Mouse (Mus musculus): ENCODE measurements at regions not wholly inside any gene's neighbourhood (a gene's known extent, or its start where the extent isn't known, plus 50 kb on each side); places are given as distances from the start of the nearest gene placed in this dataset.

DNA sequence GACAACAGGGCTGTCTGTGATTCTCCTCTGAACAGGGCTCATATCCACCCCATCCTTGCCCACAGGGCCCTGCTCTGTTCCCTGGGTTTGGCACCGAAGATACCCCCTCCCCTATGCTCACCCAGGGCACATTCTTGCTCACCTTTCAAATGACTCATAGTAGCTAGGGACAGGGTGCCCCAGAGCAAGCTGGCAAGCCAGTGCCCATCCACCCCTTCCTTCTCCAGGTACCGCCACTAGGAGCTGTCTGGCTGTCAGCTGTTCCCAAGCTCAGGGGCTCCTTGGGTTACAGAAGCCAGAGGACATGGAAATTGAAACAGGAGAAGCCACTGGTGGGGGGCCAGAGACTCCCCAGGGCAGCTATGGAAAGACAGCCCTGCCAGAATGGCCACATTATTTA lies 216.4 kb downstream of the Ly86 start:
- no peak overlapping the region for H3K4me3 ChIP-seq (ENCODE audit: low read length)
- ATAC-seq (ENCODE audit: low FRiP score, low TSS enrichment), result no peak; the same call in 1 of the 2 replicates
- no peaks in the 10 kb centered on the region for H3K27me3 ChIP-seq (ENCODE audit: control insufficient read depth, insufficient read depth, low read length)
- WGBS, result 32% methylated on average over 2 of the region's 2 CpGs
- peaks cover 25% of the 10 kb centered on the region for H3K4me1 ChIP-seq (ENCODE audit: control insufficient read depth, insufficient read depth, low read length)
- H3K9me3 ChIP-seq (ENCODE audit: control insufficient read depth, low read length), result no peaks in the 10 kb centered on the region
- H3K27ac ChIP-seq (ENCODE audit: low read depth, low read length), result no peak overlapping the region
- H3K9ac ChIP-seq (ENCODE audit: low read depth, low read length), result no peak overlapping the region
- H3K36me3 ChIP-seq (ENCODE audit: control insufficient read depth, insufficient read depth, low read length), result no peaks in the 10 kb centered on the region
- H3K4me2 ChIP-seq (replicated peaks; ENCODE audit: low read depth, low read length), result no peak overlapping the region

- Histone ChIP-seq H3K4me3 (ENCODE audit: low read length) (no peak overlapping the region), H3K9me3 (ENCODE audit: control insufficient read depth, low read length) (no peaks in the 10 kb centered on the region), H3K4me2 (replicated peaks; ENCODE audit: low read depth, low read length) (no peak overlapping the region), H3K9ac (ENCODE audit: low read depth, low read length) (no peak overlapping the region), H3K36me3 (ENCODE audit: control insufficient read depth, insufficient read depth, low read length) (no peaks in the 10 kb centered on the region), H3K27me3 (ENCODE audit: control insufficient read depth, insufficient read depth, low read length) (no peaks in the 10 kb centered on the region), H3K27ac (ENCODE audit: low read depth, low read length) (no peak overlapping the region), H3K4me1 (ENCODE audit: control insufficient read depth, insufficient read depth, low read length) (peaks cover 25% of the 10 kb centered on the region)
- WGBS, result 40% methylated on average over 9 of the region's 9 CpGs
- ATAC-seq (ENCODE audit: low FRiP score, low TSS enrichment), result no peak
Observed at GRCm38 (mm10) chr13:37562141-37562540, 216.1 kb upstream of the Rreb1 start.

DNA sequence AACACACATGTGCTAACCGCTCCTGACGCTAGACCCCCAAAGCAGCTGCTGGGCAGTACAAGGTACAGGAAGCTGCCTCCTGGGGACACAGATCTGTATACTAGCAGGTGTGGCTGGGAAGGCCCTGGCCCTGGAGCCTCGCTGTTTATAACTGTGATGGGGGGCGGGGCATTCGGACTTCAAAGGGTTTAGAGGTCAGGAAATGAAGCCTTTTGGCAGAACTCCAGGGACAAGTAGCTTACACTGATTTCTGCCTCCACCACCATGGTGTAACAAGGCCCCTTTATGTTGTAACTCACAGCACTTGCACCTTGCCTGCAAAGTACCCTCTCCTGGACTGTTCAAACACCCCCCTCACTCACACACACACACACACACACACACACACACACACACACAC lies 215.5 kb upstream of the Rreb1 start:
- Histone ChIP-seq H3K9me3 (ENCODE audit: control insufficient read depth, low read length) (no peaks in the 10 kb centered on the region), H3K4me1 (ENCODE audit: control insufficient read depth, insufficient read depth, low read length) (peaks cover 25% of the 10 kb centered on the region), H3K27me3 (ENCODE audit: control insufficient read depth, insufficient read depth, low read length) (no peaks in the 10 kb centered on the region), H3K4me3 (ENCODE audit: low read length) (no peak overlapping the region), H3K36me3 (ENCODE audit: control insufficient read depth, insufficient read depth, low read length) (no peaks in the 10 kb centered on the region), H3K4me2 (replicated peaks; ENCODE audit: low read depth, low read length) (no peak overlapping the region), H3K27ac (ENCODE audit: low read depth, low read length) (no peak overlapping the region), H3K9ac (ENCODE audit: low read depth, low read length) (no peak overlapping the region)
- WGBS, result 12% methylated on average over 5 of the region's 5 CpGs
- ATAC-seq (ENCODE audit: low FRiP score, low TSS enrichment), result peak; percentile 73

- 70% methylated on average over 3 of the region's 3 CpGs for WGBS
- no peaks in the 10 kb centered on the region for H3K27me3 ChIP-seq (ENCODE audit: control insufficient read depth, insufficient read depth, low read length)
Observed at GRCm38 (mm10) chr13:37569051-37569450, 209.1 kb upstream of the Rreb1 start.

DNA sequence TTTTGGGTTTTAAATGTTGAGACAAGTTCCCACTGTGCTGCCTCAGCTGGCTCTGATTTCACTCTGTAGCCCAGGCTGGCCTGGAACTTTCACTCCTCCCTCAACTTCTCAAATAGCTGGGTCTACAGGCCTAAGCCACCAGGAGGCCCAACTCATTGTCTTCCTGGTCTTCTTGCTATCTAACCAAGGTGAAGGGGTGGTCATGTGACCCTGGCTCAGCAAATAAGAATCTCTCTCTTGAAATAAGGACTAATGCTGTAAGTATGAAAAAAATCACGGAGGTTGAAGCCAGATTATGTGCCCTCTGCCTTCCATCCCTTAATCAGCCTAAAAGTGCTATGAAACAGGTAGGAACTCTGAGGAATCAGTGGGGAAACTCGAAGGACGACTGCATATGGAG lies 208.7 kb upstream of the Rreb1 start:
- Histone ChIP-seq H3K36me3 (ENCODE audit: control insufficient read depth, insufficient read depth, low read length) (no peaks in the 10 kb centered on the region), H3K9me3 (ENCODE audit: control insufficient read depth, low read length) (no peaks in the 10 kb centered on the region), H3K9ac (ENCODE audit: low read depth, low read length) (no peak overlapping the region), H3K4me3 (ENCODE audit: low read length) (no peak overlapping the region), H3K4me2 (replicated peaks; ENCODE audit: low read depth, low read length) (no peak overlapping the region), H3K27ac (ENCODE audit: low read depth, low read length) (no peak overlapping the region), H3K4me1 (ENCODE audit: control insufficient read depth, insufficient read depth, low read length) (no peaks in the 10 kb centered on the region), H3K27me3 (ENCODE audit: control insufficient read depth, insufficient read depth, low read length) (no peaks in the 10 kb centered on the region)
- ATAC-seq (ENCODE audit: low FRiP score, low TSS enrichment), result no peak
- WGBS, result 86% methylated on average over 3 of the region's 3 CpGs

More at GRCm38 (mm10) chr13:37569051-37569450, 209.1 kb upstream of the Rreb1 start:
- Histone ChIP-seq H3K27ac (ENCODE audit: low read depth, low read length) (no peak overlapping the region), H3K36me3 (ENCODE audit: control insufficient read depth, insufficient read depth, low read length) (no peaks in the 10 kb centered on the region), H3K4me3 (ENCODE audit: low read length) (no peak overlapping the region), H3K4me1 (ENCODE audit: control insufficient read depth, insufficient read depth, low read length) (no peaks in the 10 kb centered on the region), H3K9me3 (ENCODE audit: control insufficient read depth, low read length) (no peaks in the 10 kb centered on the region), H3K9ac (ENCODE audit: low read depth, low read length) (no peak overlapping the region), H3K4me2 (replicated peaks; ENCODE audit: low read depth, low read length) (no peak overlapping the region)
- no peak for ATAC-seq (ENCODE audit: low FRiP score, low TSS enrichment)

DNA sequence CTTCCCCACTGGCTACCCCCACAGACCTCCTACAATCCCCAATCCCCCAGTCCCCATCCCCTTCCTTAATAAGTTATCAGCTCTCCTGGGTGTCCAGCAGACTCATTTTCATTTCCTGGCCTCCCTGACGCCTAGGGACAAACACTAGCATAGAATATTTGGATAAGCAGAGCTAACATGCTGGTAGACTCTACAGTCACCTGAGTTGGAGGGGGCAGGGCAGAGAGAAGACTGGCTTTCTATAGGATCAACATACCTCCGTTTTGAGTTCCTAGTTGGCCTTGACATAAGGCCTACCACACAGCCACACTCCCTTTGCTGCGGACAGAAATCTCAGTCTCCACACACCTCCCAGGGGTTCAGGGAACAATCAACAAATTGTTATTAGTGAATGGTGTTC lies 205.2 kb upstream of the Rreb1 start:
- no peak overlapping the region for H3K4me2 ChIP-seq (replicated peaks; ENCODE audit: low read depth, low read length)
- H3K36me3 ChIP-seq (ENCODE audit: control insufficient read depth, insufficient read depth, low read length), result no peaks in the 10 kb centered on the region
- H3K27ac ChIP-seq (ENCODE audit: low read depth, low read length), result no peak overlapping the region
- no peaks in the 10 kb centered on the region for H3K9me3 ChIP-seq (ENCODE audit: control insufficient read depth, low read length)
- no peak overlapping the region for H3K4me3 ChIP-seq (ENCODE audit: low read length)
- 77% methylated on average over 3 of the region's 3 CpGs for WGBS
- no peaks in the 10 kb centered on the region for H3K4me1 ChIP-seq (ENCODE audit: control insufficient read depth, insufficient read depth, low read length)
- H3K9ac ChIP-seq (ENCODE audit: low read depth, low read length), result no peak overlapping the region
- ATAC-seq (ENCODE audit: low FRiP score, low TSS enrichment), result no peak
- H3K27me3 ChIP-seq (ENCODE audit: control insufficient read depth, insufficient read depth, low read length), result no peaks in the 10 kb centered on the region

DNA sequence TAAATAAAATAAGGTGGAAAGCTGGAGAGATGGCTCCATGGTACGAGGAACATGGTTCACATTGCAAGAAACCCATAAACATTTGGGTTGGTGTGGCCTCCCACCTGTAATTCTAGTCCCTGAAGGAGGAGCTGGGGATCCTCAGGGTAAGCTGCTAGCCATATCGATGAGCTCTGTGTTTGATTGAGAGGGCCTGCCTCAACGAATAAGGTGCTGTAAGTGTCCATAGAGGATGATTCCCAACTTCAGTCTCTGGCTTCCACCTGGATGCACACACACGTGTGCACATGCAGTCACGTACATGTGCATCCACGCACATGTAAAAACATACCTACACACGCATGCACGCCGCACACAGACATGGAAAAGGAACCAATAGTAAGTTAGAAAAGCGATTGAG lies 199.0 kb upstream of the Rreb1 start:
- no peak for ATAC-seq (ENCODE audit: low FRiP score, low TSS enrichment)
- no peak overlapping the region for H3K27ac ChIP-seq (ENCODE audit: low read depth, low read length)
- 83% methylated on average over 10 of the region's 10 CpGs for WGBS

DNA sequence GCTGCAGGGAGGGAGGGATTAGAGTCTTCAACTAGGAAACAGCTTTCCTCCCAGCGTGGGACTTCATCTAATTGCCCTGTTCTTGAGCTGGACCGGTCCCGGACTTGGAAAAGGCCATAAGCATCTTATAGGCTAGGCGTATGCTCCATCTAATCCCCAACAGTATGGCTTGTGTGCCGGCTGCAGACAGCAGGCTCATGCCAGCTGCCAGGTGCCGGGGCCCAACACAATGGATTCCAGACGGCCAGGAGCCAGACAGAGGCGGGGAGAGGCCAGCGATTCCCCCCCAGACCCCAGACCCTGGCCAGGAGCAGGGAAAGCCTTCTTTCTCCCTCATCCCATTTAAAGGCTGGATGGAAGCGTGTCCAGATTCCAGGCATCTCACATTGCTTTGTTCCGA lies 198.4 kb upstream of the Rreb1 start:
- no peaks in the 10 kb centered on the region for H3K36me3 ChIP-seq (ENCODE audit: control insufficient read depth, insufficient read depth, low read length)
- H3K4me3 ChIP-seq (ENCODE audit: low read length), result no peak overlapping the region
- H3K27me3 ChIP-seq (ENCODE audit: control insufficient read depth, insufficient read depth, low read length), result no peaks in the 10 kb centered on the region
- 46% methylated on average over 11 of the region's 11 CpGs for WGBS
- H3K4me1 ChIP-seq (ENCODE audit: control insufficient read depth, insufficient read depth, low read length), result no peaks in the 10 kb centered on the region
- no peak overlapping the region for H3K9ac ChIP-seq (ENCODE audit: low read depth, low read length)
- H3K4me2 ChIP-seq (replicated peaks; ENCODE audit: low read depth, low read length), result no peak overlapping the region
- no peak overlapping the region for H3K27ac ChIP-seq (ENCODE audit: low read depth, low read length)
- ATAC-seq (ENCODE audit: low FRiP score, low TSS enrichment), result no peak
- H3K9me3 ChIP-seq (ENCODE audit: control insufficient read depth, low read length), result no peaks in the 10 kb centered on the region

More for the DNA sequence above, 199.0 kb upstream of the Rreb1 start:
- H3K27me3 ChIP-seq (ENCODE audit: control insufficient read depth, insufficient read depth, low read length), result no peaks in the 10 kb centered on the region
- H3K9me3 ChIP-seq (ENCODE audit: control insufficient read depth, low read length), result no peaks in the 10 kb centered on the region
- H3K9ac ChIP-seq (ENCODE audit: low read depth, low read length), result no peak overlapping the region
- H3K4me3 ChIP-seq (ENCODE audit: low read length), result no peak overlapping the region
- no peaks in the 10 kb centered on the region for H3K4me1 ChIP-seq (ENCODE audit: control insufficient read depth, insufficient read depth, low read length)
- no peaks in the 10 kb centered on the region for H3K36me3 ChIP-seq (ENCODE audit: control insufficient read depth, insufficient read depth, low read length)
- no peak overlapping the region for H3K4me2 ChIP-seq (replicated peaks; ENCODE audit: low read depth, low read length)

- Histone ChIP-seq H3K4me3 (ENCODE audit: low read length) (no peak overlapping the region), H3K4me1 (ENCODE audit: control insufficient read depth, insufficient read depth, low read length) (no peaks in the 10 kb centered on the region), H3K9me3 (ENCODE audit: control insufficient read depth, low read length) (no peaks in the 10 kb centered on the region), H3K27me3 (ENCODE audit: control insufficient read depth, insufficient read depth, low read length) (no peaks in the 10 kb centered on the region), H3K9ac (ENCODE audit: low read depth, low read length) (no peak overlapping the region), H3K4me2 (replicated peaks; ENCODE audit: low read depth, low read length) (no peak overlapping the region), H3K36me3 (ENCODE audit: control insufficient read depth, insufficient read depth, low read length) (no peaks in the 10 kb centered on the region), H3K27ac (ENCODE audit: low read depth, low read length) (no peak overlapping the region)
- 91% methylated on average over 2 of the region's 2 CpGs for WGBS
- ATAC-seq (ENCODE audit: low FRiP score, low TSS enrichment), result no peak
Observed at GRCm38 (mm10) chr13:37580806-37581205, 197.4 kb upstream of the Rreb1 start.

DNA sequence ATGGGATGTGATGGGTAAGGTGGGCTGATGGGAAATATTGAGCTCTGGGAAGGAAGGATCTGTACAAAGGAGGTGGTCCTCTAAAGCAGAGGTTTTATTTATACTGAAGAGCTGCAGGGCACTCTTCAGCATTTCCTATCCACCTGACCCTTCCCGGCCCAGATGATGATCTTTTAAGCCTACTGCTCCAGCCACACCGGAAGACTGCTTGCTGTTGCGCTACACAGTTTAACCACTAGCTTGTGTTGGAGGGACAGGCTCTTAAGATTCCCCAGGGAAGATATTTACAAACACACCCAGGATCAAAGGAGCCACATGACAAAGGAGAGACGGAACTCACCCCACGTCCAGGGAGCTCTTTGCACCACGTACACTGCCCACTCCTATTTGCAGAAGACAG lies 196.8 kb upstream of the Rreb1 start:
- Histone ChIP-seq H3K4me3 (ENCODE audit: low read length) (no peak overlapping the region), H3K27ac (ENCODE audit: low read depth, low read length) (no peak overlapping the region), H3K9ac (ENCODE audit: low read depth, low read length) (no peak overlapping the region), H3K4me2 (replicated peaks; ENCODE audit: low read depth, low read length) (no peak overlapping the region), H3K9me3 (ENCODE audit: control insufficient read depth, low read length) (no peaks in the 10 kb centered on the region), H3K4me1 (ENCODE audit: control insufficient read depth, insufficient read depth, low read length) (no peaks in the 10 kb centered on the region), H3K36me3 (ENCODE audit: control insufficient read depth, insufficient read depth, low read length) (no peaks in the 10 kb centered on the region), H3K27me3 (ENCODE audit: control insufficient read depth, insufficient read depth, low read length) (no peaks in the 10 kb centered on the region)
- 65% methylated on average over 6 of the region's 6 CpGs for WGBS
- no peak for ATAC-seq (ENCODE audit: low FRiP score, low TSS enrichment)

All from kidney, embryonic 14.5 days (tissue).